Mouse (Mus musculus): ENCODE results near the gene Ism1.
A peak's percentile ranks its signal among the peaks of the same experiment; 100 is the strongest.

DNA sequence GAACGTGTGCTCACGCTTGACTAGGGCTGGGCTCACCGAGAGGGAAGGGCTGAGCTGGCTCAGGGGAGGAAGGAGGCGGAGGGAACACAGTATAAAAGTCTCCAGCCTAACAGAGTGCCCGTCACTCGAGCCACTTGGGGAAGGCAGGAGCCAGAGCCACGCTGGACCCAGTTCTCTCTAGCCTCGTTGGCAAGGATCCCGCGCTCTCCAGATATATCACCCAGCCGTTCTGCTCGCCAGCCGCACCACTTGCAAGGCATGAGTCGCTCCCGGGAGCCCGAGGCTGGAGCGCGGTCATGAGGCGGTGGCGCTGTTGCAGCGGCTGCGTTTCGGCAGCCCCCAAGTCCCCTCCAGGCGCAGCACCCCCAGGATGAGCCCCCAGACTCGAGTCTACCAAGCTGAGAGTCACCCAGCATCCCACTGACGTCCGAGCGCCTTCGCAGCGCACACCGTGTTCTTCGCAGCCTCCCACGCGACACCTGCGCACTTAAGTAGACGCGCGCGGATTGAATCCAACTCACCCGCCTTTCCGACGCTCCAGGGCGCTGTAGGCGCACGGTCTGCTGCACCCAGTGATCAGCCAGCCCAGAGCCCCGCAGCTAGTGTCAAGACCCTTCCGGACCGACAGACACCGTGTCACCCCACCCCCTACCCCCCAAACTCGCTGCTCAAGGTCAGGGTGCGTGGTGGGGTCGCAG lies 764 bp upstream of the Ism1 start:
- TF ChIP-seq CTCF (IDR thresholded peaks at IDR 0.05) (peak; percentile 24; the same call in 1 of the 2 replicates), EP300 (IDR thresholded peaks at IDR 0.05) (no peak)

Measured in lung, postnatal 0 days (tissue).